Mouse (Mus musculus): ENCODE data around the gene Prpf18.
A peak's percentile ranks its signal among the peaks of the same experiment; 100 is the strongest.
"Not testable (repeated sequence)": the region's sequence is repeated elsewhere in the genome, so short reads cannot be mapped to it uniquely, and the experiment has no call there.

Prpf18 gene

DNA sequence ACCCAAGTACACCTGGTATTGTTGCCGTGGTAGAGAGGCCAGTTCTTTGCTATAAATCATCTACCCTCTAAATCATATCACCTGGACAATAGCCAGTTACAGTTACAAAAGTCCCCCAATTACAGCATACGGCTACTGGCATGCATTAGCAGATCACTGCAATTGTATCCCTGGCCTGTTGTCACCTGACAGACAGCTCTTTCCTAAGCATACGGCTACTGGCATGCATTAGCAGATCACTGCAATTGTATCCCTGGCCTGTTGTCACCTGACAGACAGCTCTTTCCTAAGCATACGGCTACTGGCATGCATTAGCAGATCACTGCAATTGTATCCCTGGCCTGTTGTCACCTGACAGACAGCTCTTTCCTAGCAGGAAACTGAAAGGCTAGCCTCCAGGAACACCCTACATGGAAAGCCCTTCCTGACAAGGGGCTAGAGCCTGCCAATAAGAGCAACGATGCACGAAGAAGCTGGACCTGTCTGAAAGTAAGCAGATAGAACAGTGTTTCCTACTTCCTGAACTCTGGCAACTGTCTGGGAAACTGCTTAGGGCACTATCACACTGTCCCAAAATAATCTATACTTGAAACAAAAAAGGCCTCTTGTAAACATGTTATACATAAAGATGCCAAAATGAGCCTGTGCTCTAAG, 37.5 kb downstream of the Prpf18 start:
- DNase-seq, result not testable (repeated sequence)

DNA sequence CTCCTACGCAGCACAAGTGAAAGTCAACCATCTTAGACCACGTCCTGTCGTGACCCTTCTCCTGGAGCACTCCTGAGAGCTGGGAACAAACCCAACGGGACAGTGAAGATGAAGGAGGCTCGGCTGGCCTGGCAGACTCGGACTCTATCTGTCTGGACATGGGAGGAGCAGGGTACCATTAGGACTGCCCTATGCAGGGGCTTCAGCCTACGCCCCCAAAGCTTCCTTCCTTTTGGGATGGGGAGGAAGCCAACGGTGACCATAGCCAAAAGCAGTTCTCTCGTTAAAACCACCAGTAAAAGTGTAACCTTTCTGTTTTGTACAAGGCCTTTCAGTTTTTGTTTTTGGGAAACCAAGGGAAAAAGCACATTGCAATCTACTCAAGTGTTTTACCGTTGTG, 40.2 kb downstream of the Prpf18 start:
- DNase-seq, result no peak

DNA sequence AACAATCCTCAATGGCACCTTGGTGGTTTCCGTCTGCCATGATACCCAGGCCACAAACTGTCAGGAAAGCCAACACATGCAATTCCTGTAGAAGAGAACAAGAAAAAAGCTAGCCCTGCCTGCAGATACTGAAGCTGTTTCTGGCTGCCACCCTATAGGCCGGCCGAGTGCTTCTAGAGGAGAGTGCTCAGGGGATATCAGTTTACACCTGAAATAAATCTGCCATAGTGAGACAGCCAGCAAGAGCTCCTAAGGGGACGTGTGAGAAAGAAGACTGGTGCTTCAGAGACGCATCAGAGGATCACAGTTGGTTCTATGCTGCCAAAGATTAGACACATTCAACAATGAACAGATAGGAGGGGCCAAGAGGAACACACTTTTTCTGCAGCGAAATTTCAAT, 40.6 kb downstream of the Prpf18 start:
- no peak for DNase-seq

DNA sequence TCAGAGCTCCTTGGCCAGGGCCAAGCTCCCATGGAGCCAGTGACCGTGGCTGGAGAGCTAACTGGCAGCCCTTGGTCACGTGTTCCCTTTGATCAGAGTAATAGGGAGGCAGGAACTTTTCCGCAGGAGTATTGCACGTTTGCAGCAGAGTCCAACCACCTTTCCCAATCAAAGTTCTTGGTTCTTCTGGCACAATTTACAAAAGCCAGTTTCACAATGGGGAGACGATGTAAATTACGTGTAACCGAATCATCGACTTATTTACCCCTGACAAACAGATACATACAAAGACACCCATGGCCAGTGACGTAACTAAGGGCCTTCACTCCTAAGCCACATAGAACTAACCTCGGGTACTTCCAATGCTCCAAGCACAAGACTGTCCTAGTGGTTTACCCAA, 42.5 kb downstream of the Prpf18 start:
- no peak for DNase-seq

DNA sequence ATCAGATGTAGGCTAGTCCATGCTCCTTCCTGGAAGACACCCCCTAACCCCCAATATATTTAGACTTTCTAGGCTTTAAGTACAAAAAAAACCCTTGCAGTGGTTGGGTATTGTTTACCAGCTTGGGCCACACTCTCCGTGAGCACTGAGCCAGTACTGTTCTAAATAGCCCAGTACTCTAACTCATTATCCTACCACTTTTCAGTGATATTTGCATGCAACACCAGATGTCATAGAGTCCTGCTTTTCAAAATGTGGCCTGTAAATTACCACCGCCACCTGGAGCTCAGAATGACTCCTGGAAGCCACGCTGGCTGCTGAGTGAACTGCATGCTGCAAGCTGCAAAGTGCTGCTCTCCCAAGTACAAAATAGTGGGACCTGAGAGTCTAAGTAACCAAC, 43.7 kb downstream of the Prpf18 start:
- DNase-seq, result no peak

DNA sequence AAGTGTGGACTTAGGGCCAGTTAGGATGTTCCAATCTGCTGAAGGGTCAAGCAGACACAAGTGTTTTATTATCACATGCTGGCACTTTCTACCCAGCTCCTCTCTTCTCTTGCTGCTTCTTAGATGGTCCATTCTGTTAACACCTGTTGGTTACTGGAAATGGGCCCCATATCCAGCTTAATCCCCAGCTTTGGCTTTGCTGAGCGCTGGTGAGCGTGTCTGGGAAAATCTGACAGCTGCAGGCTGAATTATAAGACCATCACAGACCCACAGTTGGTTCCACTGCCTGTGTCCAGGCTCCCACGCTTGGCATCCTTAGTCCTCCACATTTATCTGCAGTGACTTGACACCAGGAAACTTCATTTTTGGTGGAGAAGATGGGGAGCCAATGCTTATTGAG, 45.4 kb downstream of the Prpf18 start:
- DNase-seq, result no peak

DNA sequence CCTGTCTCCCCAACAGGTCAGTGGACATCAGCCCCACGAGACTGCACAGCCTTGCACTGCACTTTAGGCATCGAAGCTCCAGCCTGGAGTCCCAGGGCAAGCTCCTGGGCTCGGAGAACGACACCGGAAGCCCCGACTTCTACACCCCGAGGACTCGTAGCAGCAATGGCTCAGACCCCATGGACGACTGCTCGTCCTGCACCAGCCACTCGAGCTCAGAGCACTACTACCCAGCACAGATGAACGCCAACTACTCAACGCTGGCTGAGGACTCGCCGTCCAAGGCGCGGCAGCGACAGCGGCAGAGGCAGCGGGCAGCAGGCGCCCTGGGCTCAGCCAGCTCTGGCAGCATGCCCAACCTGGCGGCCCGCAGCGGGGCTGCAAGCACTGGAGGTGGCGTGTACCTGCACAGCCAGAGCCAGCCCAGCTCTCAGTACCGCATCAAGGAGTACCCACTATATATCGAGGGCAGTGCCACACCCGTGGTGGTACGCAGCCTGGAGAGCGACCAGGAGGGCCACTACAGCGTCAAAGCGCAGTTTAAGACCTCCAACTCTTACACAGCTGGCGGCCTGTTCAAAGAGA, 48.5 kb downstream of the Prpf18 start:
- DNase-seq, result peak in 1 of 2 experiments; percentile 41

DNA sequence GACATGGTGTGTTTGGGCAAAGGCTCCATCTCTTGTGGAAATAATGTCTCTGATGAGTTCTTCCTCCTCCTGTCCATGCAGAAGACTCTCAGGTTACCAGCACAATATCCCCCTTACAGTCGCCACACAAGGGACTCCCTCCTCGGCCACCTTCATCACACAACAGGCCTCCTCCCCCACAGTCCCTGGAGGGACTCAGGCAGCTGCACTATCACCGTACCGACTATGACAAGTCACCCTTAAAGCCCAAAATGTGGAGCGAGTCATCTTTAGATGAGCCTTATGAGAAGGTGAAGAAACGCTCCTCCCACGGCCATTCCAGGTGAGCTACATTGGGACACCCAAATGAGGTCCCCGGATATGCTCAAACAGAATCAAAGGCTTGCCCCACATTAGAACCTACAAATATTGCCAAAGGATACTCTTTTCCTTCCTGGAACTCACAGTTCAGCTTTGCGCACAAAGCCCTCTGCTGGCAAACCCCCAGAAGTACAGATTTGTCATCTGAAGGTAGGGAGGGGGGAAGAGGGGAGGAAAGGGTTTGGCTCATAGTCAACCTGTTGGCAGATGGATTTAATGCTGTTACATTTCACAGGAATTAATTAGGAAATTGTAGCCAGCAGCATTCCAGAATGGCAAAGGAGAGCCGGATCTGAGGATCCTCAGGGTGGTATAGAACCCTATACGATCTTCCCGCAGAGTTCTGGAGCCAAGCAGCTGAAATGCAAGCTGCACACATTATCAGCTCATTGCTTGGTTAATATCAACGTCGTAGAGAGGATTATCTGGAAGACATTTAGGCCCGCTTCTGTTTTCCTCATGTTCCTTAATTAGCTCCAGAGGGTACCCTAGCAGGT, 50.7 kb downstream of the Prpf18 start:
- peak; percentile 75 to 89 for DNase-seq

DNA sequence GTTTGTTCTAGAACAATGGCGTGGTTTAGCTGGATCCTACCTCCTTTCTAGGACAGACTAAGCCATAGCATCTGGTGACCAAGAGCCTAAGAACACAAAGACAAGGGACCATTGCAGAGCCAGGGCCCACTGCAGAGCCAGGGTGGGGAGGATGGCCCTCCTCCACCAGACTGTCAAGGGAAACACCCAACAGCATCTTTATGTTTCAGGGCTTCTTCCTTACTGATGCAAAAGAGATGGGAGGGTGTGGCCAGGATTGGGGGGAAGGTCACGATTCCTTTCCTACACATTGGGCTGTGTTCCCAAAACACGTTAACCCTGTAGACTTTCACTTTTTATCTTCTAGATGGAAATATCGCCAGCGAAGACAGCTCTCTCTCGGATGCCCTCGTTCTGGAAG, 54.9 kb downstream of the Prpf18 start:
- DNase-seq, result no peak

DNA sequence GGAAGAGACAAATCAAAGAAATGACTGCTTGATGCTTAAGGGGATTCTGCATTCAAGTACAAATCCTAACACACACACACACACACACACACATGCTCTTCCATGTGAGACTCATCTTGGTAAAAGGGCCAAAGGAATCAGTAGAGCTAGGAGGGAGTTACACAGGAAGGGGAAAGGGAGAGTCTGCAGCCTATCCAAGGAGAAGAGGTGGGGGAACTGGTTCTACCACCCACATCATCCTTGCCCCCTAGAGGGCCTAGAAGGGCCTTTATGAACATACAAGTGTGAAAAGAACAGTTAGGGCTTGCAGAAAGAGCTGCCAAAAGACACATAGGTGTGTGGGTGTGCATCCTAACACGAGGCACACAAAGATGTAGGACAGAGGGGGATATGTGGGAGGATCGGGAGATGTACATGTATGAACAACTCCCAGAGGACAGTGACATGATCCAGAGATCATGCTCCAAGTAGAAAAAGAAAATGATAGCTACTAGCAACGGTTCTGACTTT, 58.0 kb downstream of the Prpf18 start:
- DNase-seq, result no peak

DNA sequence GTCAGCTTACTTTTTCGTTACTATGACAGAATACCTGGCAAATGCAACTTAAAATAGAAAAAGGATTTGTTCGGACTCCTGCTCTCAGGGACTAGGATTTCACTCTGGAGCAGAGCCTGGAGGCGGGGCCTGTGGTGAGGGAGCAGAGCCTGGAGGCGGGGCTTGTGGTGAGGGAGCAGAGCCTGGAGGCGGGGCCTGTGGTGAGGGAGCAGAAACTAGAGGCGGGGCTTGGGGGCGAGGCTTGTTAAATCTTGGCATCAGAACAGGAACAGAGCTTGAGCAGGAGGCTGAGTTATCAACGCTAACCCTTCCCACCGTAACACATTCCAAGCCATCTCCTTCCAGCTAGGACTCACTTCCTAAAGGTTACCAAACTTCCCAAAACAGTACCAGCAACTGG, 58.5 kb downstream of the Prpf18 start:
- DNase-seq, result peak in 1 of 2 experiments; percentile 31

DNA sequence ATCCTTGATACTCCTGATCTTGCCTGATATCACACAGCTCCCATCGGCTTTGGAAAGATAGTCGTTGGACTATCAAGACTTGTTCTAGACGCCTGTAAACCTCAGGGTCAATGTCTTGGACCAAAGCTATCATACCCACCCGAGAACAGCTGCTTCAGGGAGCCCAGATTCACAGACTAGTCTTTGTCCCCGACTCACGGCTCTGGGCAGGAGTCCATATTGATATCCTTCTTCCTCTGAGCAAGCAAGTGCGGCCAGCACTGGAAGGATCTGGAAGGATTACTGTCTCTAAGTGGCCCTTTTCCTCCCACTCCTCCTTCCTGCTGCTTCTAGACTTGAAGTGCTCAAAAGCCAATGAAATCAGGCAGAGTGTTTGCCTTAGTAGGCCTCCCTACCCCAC, 59.2 kb downstream of the Prpf18 start:
- no peak for DNase-seq

DNA sequence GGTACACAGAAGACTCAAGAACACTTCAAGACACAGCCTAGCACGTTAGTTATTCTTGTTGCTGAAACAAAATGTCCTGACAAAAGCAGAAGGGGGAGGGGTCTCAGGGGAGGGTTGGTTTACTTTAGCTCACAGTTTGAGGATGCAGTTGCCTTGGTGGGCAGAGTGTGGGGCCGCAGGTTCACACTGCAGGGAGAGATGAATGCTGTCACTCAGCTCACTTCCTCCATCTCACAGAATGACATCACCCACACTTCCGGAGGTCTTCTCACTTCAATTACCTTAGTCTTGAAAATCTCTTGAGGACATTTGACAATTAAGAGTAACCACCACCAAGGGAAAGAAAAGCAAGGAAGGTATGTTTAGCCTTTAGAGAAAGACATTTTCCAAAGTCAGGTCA, 60.3 kb downstream of the Prpf18 start:
- no peak for DNase-seq

DNA sequence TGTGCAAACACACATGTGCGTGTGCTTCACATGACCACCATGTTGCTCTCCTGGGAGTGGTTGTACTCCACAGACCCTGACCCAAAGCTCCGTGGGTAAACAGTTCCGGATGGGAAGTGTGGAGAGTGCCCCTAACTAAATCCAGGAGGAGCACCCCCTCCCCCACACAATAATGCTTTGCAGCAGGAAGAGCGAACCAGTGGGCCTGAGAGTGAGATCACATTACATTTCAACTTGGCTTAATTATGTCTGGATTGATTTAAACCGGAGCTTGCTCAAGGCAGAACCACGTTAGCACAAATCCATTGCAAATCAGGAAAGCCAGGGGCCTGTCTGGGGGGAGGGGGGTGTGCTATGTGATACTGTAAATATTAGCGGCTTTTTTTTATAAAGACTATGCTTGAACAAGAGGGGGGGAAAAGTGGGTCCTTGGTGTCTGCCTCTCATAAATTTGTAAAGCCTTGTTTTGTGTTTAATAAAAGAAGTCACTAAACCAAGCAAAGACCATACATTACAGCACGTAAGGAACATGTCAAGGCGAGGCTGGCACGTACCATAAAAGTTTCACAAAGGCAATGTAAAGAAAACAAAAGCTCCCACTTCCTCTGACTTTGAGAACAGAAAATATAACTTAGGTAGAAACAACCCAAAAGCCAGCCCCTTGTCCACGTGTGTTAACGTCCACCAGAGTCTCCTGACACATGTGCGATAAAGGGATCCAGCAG, 64.1 kb downstream of the Prpf18 start:
- no peak for DNase-seq

DNA sequence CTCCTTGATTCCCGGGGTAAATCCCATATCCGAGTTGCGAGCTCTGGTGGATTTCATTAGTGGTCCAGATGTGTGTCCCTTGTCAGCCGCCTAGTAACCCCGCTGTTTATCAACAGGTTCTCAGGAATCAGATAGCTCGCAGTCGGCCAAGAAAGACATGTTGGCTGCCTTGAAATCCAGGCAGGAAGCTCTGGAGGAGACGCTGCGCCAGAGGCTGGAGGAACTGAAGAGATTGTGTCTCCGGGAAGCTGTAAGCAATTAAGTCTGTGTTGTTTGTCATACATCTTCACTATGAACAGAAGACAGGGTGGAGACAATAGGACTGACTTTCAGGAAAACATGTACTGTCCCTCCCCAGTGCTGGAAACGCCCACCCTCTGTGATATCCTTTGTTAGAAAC, 65.7 kb downstream of the Prpf18 start:
- DNase-seq, result no peak

DNA sequence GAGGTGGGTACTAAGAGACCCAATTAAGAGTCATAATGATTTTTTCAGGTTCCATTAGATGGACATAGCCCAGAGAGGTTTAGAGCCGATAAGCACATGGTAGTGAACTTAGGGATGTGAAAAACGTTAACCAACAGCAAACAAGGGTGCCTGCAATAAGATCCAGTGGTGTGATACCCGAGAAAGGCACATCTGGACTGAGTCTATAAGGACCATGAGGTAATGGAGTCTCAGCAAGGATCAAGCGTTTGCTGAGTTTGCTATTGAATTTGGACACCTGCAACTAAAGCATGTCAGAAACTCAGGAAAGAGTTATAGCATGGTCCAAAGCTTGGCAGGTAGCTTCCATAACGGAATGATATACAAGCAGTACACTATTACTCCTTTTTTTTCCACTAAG, 67.7 kb downstream of the Prpf18 start:
- DNase-seq, result no peak

DNA sequence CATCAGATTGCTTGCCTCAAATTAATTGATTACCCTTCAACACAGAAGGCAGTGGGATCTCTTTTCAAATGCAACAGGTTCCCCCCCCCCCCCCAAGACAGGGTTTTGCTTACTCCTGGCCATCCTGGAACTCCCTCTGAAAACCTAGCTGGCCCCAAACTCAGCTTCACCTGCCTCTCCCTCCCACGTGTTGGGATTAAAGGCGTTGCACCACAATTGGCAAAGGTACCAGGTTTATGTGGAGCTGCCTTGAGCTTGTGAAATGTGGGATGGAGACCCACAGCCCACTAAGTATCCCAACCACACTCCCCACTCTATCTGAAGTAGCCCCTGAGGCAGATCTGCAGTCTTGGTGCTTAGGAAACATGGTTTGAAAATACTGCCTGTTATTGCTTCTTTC, 69.0 kb downstream of the Prpf18 start:
- DNase-seq, result no peak

DNA sequence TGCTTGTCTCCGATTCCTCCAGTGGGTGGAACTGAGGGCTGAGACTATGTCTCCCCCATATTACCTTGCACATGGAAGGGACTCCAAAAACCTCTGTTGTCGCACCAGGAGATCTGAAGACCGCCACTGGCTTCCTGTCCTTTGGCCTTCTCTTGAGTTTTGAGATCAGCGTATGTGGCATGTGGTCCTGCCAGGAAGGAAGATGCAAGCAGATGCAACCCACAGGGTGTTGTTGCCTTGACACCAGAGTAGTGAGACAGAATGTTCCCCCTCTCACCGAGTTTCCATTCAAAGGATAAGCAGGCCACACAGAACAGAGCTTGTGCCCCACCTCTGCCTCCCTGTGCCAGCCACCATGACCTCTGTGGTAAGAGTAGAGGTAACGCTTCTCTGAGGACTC, 71.2 kb downstream of the Prpf18 start:
- no peak for DNase-seq

DNA sequence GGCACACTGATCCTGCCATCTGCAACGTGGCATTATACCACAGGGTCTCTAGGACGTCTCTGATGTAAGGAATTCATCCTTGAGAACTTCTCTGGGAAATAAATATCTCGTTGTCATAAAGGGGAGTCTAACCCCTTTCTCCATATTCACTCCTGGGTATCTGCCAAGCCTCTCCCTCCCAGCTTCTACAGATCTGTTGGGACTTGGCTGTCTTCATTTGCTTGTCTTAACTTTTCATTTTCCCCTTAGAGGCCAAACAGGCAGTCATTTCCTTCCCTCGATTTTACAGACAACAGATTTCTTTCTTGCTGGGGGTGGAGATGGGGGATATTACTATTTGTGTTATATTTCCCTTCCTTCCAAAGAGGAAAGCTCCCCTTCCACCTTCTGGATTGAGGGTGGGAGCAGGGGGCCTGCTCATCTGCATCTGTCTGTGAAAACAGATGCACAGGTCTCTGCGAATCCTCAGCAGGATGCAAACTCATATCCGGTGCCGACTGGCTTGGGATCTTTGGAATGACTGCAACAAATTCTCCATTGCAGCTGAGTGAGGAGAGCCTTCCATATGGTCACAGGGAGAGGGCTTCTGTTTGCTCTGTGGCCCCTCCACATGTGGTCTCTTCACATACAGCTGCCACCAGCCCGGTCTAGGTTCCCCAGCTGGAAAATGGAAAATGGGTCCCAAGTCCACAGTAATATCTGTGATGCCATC, 72.4 kb downstream of the Prpf18 start:
- DNase-seq, result no peak

DNA sequence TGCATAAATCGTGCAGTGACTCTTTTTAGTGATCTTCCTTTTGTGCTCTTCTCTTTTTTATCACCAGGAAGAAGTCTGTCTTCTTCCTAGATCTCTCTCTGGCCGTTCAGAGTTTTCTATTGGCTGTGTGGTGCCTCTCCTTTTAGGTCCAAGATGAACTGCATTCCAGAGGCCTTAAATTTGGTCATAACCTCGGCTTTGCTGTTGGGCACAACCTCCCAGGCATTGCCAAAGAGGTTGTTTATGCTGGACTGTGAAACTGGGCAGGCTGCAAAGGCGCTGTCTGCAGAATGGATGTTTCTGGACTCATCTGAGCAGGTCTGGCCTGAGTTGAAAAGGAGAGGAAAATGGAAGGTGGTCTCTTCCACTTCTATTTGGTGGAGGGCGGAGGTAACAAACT, 73.6 kb downstream of the Prpf18 start:
- no peak for DNase-seq

DNA sequence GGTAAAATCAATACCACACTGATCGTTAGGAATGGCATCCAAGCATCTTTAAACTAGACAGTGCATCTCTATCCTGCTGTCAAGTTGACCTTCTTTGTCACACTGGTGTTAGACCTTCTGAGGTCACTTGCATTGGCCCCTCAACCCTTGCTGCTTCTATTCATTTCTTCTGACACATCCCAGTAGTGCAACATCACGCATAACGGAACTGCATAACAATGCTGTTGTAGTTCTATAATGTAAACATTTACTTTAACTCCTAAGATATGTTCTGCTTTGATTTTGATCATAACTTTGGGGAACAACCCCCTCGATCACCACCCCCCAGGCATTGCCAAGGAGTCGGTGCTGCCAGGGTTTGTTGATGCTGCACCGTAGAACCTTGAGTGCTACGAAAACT, 75.9 kb downstream of the Prpf18 start:
- DNase-seq, result no peak

DNA sequence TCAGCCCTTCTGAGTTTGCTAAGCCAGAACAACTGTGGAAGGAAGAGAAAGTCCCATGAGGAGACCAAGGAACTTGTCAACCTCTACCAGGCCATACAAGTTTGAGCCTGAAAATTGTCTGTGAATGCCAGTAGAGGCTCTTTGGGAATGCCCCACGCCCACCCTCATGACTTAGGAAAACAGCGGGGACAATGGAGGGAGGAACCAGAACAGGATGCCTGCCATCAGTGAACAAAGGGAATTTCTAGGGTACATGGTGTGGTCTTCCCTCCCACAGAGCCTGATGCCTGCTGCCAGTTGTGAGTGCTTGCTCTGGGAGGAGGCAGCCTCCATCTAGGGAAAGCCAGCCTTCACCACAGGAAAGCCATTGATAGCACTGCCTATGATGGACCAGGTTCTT, 76.8 kb downstream of the Prpf18 start:
- no peak for DNase-seq

DNA sequence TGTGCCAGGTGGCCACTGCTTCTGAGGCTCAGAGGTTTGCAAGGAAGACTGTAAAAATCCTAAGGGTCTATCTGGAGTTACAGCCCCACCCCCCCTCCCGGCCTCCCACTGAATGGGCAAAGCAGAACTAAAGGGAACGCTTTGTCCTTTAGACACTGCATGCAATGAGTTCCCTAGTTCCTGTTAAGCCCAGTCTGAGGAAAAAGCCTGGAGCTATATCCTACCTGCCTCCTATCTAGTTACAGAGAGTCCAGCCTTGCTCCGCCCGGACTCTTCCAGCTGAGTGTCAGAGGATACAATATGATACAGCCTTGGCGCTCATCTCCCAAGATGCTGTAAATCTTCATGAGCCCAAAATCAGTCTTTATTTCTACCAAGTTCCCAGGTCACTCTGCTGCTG, 77.7 kb downstream of the Prpf18 start:
- DNase-seq, result no peak

All from cerebellum, postnatal 25 days (tissue).